Mouse (Mus musculus): ENCODE data around the gene Nxph1. TPM values are rescaled to one million over a fixed set of nuclear protein-coding genes. Genes with fewer than 3 reads are reported as not detected.

Gene Nxph1
- polyA plus RNA-seq, 1 experiment = not detected

GRCm38 (mm10) chr6:9124321-9124914, 176.2 kb downstream of the Nxph1 start:
- Histone ChIP-seq H3K27me3 (ENCODE audit: control insufficient read depth, insufficient read depth, low read length, poor library complexity, severe bottlenecking) (no peaks in the 10 kb centered on the region), H3K4me3 (ENCODE audit: low read depth, low read length) (no peak overlapping the region), H3K4me1 (ENCODE audit: control insufficient read depth, insufficient read depth, low read length) (no peaks in the 10 kb centered on the region), H3K9me3 (replicated peaks; ENCODE audit: control insufficient read depth, insufficient read depth, low read length, poor library complexity, severe bottlenecking) (no peaks in the 10 kb centered on the region), H3K9ac (ENCODE audit: low read depth, poor library complexity, severe bottlenecking) (no peak overlapping the region), H3K27ac (ENCODE audit: insufficient read depth, low read length) (no peak overlapping the region), H3K36me3 (ENCODE audit: control insufficient read depth, insufficient read depth, low read length, poor library complexity, severe bottlenecking) (no peaks in the 10 kb centered on the region)
- TF ChIP-seq EP300 (IDR thresholded peaks at IDR 0.05; ENCODE audit: insufficient read depth, low read depth, low read length) (no peak), POLR2A (IDR thresholded peaks at IDR 0.05; ENCODE audit: insufficient read depth, low read length) (no peak), CTCF (IDR thresholded peaks at IDR 0.05; ENCODE audit: low read depth, low read length) (no peak)

GRCm38 (mm10) chr6:9133589-9134279, 185.5 kb downstream of the Nxph1 start:
- Histone ChIP-seq H3K9me3 (replicated peaks; ENCODE audit: control insufficient read depth, insufficient read depth, low read length, poor library complexity, severe bottlenecking) (no peaks in the 10 kb centered on the region), H3K36me3 (ENCODE audit: control insufficient read depth, insufficient read depth, low read length, poor library complexity, severe bottlenecking) (no peaks in the 10 kb centered on the region), H3K9ac (ENCODE audit: low read depth, poor library complexity, severe bottlenecking) (no peak overlapping the region), H3K27ac (ENCODE audit: insufficient read depth, low read length) (no peak overlapping the region), H3K4me3 (ENCODE audit: low read depth, low read length) (no peak overlapping the region), H3K27me3 (ENCODE audit: control insufficient read depth, insufficient read depth, low read length, poor library complexity, severe bottlenecking) (no peaks in the 10 kb centered on the region), H3K4me1 (ENCODE audit: control insufficient read depth, insufficient read depth, low read length) (no peaks in the 10 kb centered on the region)
- TF ChIP-seq EP300 (IDR thresholded peaks at IDR 0.05; ENCODE audit: insufficient read depth, low read depth, low read length) (no peak), POLR2A (IDR thresholded peaks at IDR 0.05; ENCODE audit: insufficient read depth, low read length) (no peak), CTCF (IDR thresholded peaks at IDR 0.05; ENCODE audit: low read depth, low read length) (no peak)

GRCm38 (mm10) chr6:9147966-9148365, 199.7 kb downstream of the Nxph1 start:
- TF ChIP-seq CTCF (IDR thresholded peaks at IDR 0.05; ENCODE audit: low read depth, low read length) = no peak
- no peak for TF ChIP-seq EP300 (IDR thresholded peaks at IDR 0.05; ENCODE audit: insufficient read depth, low read depth, low read length)
- no peak for TF ChIP-seq POLR2A (IDR thresholded peaks at IDR 0.05; ENCODE audit: insufficient read depth, low read length)
- H3K4me1 ChIP-seq (ENCODE audit: control insufficient read depth, insufficient read depth, low read length) = no peaks in the 10 kb centered on the region
- no peak overlapping the region for H3K9ac ChIP-seq (ENCODE audit: low read depth, poor library complexity, severe bottlenecking)
- H3K4me3 ChIP-seq (ENCODE audit: low read depth, low read length) = no peak overlapping the region
- H3K9me3 ChIP-seq (replicated peaks; ENCODE audit: control insufficient read depth, insufficient read depth, low read length, poor library complexity, severe bottlenecking) = no peaks in the 10 kb centered on the region
- no peaks in the 10 kb centered on the region for H3K27me3 ChIP-seq (ENCODE audit: control insufficient read depth, insufficient read depth, low read length, poor library complexity, severe bottlenecking)
- H3K36me3 ChIP-seq (ENCODE audit: control insufficient read depth, insufficient read depth, low read length, poor library complexity, severe bottlenecking) = no peaks in the 10 kb centered on the region
- no peak overlapping the region for H3K27ac ChIP-seq (ENCODE audit: insufficient read depth, low read length)

GRCm38 (mm10) chr6:9149791-9150190, 201.6 kb downstream of the Nxph1 start:
- H3K27me3 ChIP-seq (ENCODE audit: control insufficient read depth, insufficient read depth, low read length, poor library complexity, severe bottlenecking) = no peaks in the 10 kb centered on the region
- no peak for TF ChIP-seq POLR2A (IDR thresholded peaks at IDR 0.05; ENCODE audit: insufficient read depth, low read length)
- TF ChIP-seq CTCF (IDR thresholded peaks at IDR 0.05; ENCODE audit: low read depth, low read length) = no peak
- H3K9me3 ChIP-seq (replicated peaks; ENCODE audit: control insufficient read depth, insufficient read depth, low read length, poor library complexity, severe bottlenecking) = no peaks in the 10 kb centered on the region
- no peak overlapping the region for H3K4me3 ChIP-seq (ENCODE audit: low read depth, low read length)
- H3K36me3 ChIP-seq (ENCODE audit: control insufficient read depth, insufficient read depth, low read length, poor library complexity, severe bottlenecking) = no peaks in the 10 kb centered on the region
- no peaks in the 10 kb centered on the region for H3K4me1 ChIP-seq (ENCODE audit: control insufficient read depth, insufficient read depth, low read length)
- no peak overlapping the region for H3K27ac ChIP-seq (ENCODE audit: insufficient read depth, low read length)
- no peak overlapping the region for H3K9ac ChIP-seq (ENCODE audit: low read depth, poor library complexity, severe bottlenecking)

GRCm38 (mm10) chr6:9159191-9159590, 211.0 kb downstream of the Nxph1 start:
- TF ChIP-seq CTCF (IDR thresholded peaks at IDR 0.05; ENCODE audit: low read depth, low read length) = no peak
- no peak for TF ChIP-seq EP300 (IDR thresholded peaks at IDR 0.05; ENCODE audit: insufficient read depth, low read depth, low read length)
- TF ChIP-seq POLR2A (IDR thresholded peaks at IDR 0.05; ENCODE audit: insufficient read depth, low read length) = no peak
- no peak overlapping the region for H3K27ac ChIP-seq (ENCODE audit: insufficient read depth, low read length)
- H3K9ac ChIP-seq (ENCODE audit: low read depth, poor library complexity, severe bottlenecking) = no peak overlapping the region
- H3K4me3 ChIP-seq (ENCODE audit: low read depth, low read length) = no peak overlapping the region
- no peaks in the 10 kb centered on the region for H3K36me3 ChIP-seq (ENCODE audit: control insufficient read depth, insufficient read depth, low read length, poor library complexity, severe bottlenecking)
- H3K27me3 ChIP-seq (ENCODE audit: control insufficient read depth, insufficient read depth, low read length, poor library complexity, severe bottlenecking) = no peaks in the 10 kb centered on the region
- H3K4me1 ChIP-seq (ENCODE audit: control insufficient read depth, insufficient read depth, low read length) = no peaks in the 10 kb centered on the region
- H3K9me3 ChIP-seq (replicated peaks; ENCODE audit: control insufficient read depth, insufficient read depth, low read length, poor library complexity, severe bottlenecking) = no peaks in the 10 kb centered on the region

- H3K4me1 ChIP-seq (ENCODE audit: control insufficient read depth, insufficient read depth, low read length) = no peaks in the 10 kb centered on the region
Observed at GRCm38 (mm10) chr6:9182477-9182876, 234.2 kb downstream of the Nxph1 start.

More at GRCm38 (mm10) chr6:9182477-9182876, 234.2 kb downstream of the Nxph1 start:
- no peaks in the 10 kb centered on the region for H3K36me3 ChIP-seq (ENCODE audit: control insufficient read depth, insufficient read depth, low read length, poor library complexity, severe bottlenecking)
- TF ChIP-seq EP300 (IDR thresholded peaks at IDR 0.05; ENCODE audit: insufficient read depth, low read depth, low read length) (no peak), CTCF (IDR thresholded peaks at IDR 0.05; ENCODE audit: low read depth, low read length) (no peak), POLR2A (IDR thresholded peaks at IDR 0.05; ENCODE audit: insufficient read depth, low read length) (no peak)
- H3K27ac ChIP-seq (ENCODE audit: insufficient read depth, low read length) = no peak overlapping the region
- H3K4me3 ChIP-seq (ENCODE audit: low read depth, low read length) = no peak overlapping the region
- H3K9ac ChIP-seq (ENCODE audit: low read depth, poor library complexity, severe bottlenecking) = no peak overlapping the region
- no peaks in the 10 kb centered on the region for H3K27me3 ChIP-seq (ENCODE audit: control insufficient read depth, insufficient read depth, low read length, poor library complexity, severe bottlenecking)
- no peaks in the 10 kb centered on the region for H3K9me3 ChIP-seq (replicated peaks; ENCODE audit: control insufficient read depth, insufficient read depth, low read length, poor library complexity, severe bottlenecking)

Measured in ES-Bruce4 (cell line).